Mouse (Mus musculus) heart, postnatal 4 days (tissue): ENCODE data around the gene Enam. TPM values are rescaled to one million over a fixed set of nuclear protein-coding genes. Genes with fewer than 3 reads are reported as not detected.
"Not testable (repeated sequence)": the region's sequence is repeated elsewhere in the genome, so short reads cannot be mapped to it uniquely, and the experiment has no call there.

Experiments used
- DNase-seq: peaks from one replicate; pipeline ENCODE4 v3.0.0; 2021
- total RNA-seq, 2 experiments: library from RNA; stranded (reverse); gene quantifications; 2 replicates each; pipeline ENCODE4 v1.2.3; 2021

The Enam gene
- total RNA-seq, result not detected

DNA sequence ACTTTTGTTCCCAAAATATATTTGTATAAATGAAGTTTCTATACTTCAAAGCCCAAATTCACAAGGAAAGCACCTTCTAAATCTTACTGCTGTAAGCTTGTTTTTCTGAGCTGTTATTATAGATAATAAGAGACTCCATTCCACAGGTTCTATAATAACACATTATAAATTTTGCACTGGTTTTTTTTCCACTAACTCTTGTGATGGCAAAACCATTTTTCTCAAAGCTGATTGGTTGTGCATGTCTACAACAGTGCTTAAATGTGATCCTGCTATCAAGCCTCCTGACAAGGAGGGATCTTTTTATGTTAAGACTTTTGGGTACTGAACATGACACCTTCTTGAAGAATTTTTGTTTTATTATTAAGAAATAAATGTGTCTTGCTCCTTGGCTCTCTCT is at the start of gene Enam:
Gene Enam (plus strand): TSS at position 301 of the 400 bp plus-strand sequence.
- DNase-seq, result no peak

DNA sequence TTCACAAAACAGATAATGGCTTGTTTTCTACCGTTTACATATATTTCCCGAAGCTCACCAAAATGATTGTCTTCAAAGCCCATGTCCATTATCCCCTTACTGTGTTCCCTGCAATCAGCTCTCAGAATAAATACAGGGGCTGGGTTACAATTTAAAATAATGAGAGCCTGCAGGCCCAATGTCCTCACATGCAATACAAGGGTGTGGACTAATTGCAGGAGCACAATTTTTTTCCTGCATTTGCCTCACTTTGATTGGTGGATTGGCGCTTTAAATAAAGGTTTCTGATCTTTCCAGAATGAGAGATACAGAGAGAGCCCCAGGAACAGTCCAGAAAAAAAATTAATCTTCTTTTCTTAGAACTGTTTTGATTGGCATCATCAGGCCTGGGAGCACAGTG is 32.1 kb upstream of the Enam start, which contains the start of gene Ambn:
Gene Ambn (plus strand): TSS at position 301 of the 400 bp plus-strand sequence.
- no peak for DNase-seq

DNA sequence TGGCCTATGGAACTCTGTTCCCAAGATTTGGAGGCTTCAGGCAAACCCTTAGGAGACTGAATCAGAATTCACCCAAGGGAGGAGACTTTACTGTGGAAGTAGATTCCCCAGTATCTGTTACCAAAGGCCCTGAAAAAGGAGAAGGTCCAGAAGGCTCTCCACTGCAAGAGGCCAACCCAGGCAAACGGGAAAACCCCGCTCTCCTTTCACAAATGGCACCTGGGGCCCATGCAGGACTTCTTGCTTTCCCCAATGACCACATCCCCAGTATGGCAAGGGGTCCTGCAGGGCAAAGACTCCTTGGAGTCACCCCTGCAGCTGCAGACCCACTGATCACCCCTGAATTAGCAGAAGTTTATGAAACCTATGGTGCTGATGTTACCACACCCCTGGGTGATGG is 20.3 kb upstream of the Enam start:
- DNase-seq, result no peak

DNA sequence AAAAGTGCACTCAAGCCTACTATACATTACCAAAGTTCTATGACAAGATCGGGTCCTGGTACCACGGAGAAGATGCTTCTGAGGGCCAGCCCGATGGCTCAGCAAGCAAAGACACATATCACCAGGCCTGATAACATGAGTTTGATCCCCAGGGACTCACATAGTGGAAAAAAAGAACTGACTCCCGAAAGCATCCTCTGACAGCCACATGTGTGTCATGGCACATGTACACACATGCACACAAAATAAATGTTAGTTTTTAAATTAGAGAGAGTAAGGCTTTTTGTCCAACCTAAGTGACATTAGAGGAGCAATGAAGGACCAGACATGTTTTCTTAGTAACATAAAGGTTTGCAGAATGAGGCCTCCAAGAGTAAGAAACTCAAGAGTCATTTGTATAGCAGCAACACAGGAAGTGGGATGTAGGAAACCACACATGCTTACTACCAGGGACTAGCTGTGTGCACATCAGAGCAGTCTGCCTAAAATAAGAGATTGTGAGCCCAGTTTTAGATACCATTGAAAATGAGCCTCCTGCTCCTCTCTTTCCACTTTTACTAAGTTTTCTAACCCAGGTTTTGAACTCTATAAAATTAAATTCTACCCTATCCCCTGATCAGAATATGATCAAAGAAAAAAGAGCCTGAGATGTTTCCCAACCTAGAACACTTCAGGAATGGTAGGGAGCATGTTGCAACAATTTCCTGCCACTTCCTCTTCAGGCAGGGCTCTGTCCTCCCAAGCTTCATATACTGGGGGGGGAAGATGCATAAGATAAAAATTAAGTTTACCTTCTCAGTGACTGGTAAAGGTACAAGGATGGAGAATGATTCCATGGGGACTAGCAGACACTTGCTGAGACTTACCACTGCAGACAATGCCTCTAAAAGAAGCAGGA is 18.7 kb upstream of the Enam start:
- DNase-seq, result no peak

DNA sequence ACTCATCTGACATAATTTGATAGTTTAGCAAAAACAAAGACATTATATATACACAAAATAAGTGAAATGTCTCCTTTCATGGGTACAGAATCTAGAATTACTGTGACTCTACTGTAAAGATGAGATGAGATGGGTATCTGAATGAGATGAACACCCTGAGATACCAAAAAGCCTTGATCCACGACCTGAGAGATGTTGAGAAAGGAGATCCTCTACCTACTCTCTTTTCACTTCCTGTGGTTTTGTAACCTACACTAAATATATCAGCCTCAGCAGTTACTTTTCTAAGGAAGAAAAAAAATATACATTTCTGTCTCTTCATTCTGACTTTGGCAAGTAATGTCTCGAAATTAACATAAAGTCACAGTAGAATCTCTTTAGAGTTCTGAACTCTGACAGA is 1.2 kb downstream of the Enam start:
- DNase-seq, result no peak

DNA sequence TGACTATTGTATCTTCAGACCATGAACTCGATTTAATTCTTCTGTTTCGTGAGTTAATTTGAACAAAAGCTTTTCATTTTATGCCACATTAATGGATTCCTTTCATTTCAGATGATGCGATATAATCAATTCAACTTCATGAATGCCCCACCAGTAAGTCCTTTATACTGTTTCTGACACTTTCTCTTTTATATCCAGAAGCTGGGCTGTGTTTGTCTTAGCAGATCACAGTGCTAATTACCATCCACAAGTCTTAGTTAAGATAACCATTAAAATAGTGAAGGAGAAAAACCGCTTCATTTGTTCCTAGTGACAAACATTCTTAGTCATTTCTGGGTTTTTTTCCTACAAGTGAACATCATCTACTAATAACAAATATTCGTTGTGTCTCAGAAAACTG is 3.3 kb downstream of the Enam start:
- no peak for DNase-seq

DNA sequence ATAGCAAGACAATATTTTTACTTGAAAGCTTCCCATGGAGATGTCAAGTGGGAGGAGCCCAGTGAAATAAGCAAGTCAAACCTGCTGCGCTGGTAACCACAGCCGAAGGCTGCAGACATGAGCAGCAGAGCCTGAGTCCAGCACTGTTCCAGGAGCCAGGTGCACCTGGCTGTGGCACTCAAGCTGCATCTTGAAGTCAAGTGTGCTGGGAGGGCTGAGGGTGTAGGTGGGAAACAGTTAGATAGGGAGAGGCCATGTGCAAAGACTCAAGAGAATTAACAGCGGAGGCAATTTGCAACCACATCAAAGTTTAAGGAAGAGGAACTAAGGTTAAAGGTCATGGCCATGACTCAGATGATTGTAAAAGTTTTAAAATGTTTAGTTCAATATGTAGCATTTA is 12.0 kb downstream of the Enam start:
- DNase-seq, result no peak

DNA sequence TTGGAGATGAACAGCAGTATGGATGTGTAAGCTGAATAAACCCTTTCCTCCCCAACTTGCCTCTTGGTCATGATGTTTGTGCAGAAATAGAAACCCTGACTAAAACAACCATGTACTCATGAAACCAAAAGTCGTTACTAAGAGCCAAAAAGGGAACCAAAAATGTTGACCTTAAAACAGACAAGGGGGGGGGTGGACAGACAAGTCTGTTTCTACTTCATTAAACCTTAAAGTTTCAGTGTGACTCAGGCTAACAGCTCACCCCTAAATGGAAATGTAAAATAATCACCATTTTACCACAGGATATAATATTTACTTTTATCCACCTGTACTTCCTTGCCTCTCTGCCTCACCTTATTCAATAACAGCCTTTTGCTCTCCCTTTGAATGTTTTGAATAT is 20.8 kb downstream of the Enam start:
- no peak for DNase-seq

DNA sequence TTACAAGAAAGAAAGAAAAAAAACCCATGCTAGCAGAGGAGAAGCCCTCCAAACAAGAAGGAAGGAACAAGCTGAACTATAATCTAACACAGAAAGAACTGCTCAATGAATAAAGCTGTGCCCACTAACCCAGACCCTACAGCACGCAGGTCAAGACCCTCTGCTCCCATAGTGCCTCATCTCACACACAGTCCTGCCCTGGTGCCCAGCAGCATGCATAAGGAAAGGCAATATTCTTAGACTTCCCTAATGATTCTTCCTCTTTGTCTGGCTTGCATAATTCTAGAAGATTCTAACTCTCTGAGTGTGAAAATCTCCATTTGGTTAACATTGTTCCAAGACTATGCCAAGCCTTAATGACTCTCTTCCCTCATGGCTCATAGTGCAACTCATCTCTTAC is 21.2 kb downstream of the Enam start:
- DNase-seq, result no peak

DNA sequence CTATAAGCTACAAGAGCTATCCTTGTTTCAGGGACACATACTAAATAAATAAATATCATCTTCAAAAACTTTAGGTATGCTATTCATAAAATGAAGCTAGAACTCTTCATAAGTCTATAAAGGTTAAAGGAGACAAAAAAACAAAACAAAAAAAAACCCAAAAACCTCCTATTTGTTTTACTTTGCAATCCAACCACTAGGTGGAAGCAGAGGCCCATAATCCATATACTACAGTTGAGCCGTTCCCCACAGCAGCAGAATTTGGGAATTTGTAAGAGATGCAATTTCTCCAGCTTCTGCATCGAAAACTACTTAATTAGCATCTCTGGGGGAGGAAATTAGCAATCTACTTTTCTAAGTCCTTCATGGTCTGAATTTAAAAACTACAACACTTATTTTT is 31.5 kb downstream of the Enam start:
- DNase-seq, result peak; percentile 42

DNA sequence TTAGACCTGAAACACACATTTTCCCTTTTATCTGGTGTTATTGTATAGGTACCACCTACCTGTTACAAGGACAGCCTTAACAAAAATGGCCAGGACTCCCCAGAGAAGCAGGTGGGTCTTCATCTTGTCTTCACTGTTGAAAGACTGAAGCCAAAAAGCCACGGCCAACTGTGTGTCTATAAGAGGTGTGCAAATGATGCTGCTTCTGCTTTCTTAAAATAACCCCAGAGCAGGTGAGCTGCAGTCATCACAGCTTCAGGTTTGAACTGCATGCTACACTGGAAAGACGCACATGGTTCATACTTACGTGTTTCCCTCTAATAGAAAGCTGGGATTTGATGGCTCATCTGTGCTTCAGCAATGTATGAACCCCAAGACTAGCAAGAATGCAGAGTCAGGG is 39.9 kb downstream of the Enam start, which contains the start of gene Jchain:
Gene Jchain (minus strand): TSS at position 235 of the 400 bp plus-strand sequence.
- DNase-seq, result no peak

DNA sequence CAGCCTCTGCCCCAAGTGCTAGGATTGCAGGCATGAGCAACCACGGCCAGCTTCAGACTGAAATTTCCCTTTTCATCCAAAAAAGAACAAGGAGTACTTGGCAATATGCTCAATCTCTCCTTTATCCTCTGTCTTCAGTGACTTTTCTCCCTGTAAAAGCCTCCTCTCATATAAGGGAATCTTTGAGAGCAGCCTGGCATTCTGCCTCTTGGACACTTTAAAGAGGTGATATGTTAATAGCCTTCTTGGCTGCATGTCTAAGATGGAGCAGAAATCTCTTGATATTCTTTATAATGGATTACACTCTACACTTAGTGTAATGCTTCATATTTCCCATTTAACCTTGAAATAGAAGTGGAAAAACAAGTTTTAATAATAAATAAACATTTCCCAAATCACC is 43.1 kb downstream of the Enam start:
- no peak for DNase-seq

DNA sequence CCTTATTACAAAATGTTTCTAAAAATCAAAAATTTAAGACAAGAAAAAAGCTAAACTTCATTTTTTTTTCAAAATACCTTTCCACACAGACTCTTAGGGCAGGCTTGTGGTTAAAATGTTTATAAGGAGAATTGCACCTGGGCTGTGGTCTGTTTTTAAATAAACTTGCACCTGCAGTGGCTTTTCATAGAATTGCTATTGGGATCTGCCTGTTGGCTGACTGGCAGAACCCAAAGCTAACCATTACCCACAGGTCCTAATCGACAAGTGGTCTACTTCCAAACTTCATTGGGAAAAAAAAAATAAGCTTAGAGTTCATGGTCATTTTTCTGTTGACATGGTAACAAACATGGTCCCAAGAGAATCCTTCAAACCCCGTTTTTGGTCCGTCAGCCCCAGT is 46.9 kb downstream of the Enam start:
- no peak for DNase-seq

DNA sequence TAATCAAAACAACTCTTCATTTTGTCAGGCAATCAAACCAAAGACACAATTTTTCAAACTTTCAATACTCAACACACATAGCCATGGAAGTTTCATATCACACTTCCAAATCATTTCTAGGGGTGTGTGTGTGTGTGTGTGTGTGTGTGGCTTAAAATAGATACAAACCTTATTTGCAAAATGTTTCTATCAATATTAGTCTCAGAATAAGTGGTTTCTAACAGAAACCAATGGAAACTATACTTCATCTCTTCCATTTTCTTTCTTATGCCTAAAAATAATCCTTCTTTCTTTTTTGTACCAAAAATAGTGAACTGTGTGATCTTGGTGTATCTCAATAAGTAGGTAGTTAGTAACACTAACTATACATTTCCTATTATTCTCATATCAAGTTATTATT is 53.1 kb downstream of the Enam start:
- DNase-seq, result no peak

DNA sequence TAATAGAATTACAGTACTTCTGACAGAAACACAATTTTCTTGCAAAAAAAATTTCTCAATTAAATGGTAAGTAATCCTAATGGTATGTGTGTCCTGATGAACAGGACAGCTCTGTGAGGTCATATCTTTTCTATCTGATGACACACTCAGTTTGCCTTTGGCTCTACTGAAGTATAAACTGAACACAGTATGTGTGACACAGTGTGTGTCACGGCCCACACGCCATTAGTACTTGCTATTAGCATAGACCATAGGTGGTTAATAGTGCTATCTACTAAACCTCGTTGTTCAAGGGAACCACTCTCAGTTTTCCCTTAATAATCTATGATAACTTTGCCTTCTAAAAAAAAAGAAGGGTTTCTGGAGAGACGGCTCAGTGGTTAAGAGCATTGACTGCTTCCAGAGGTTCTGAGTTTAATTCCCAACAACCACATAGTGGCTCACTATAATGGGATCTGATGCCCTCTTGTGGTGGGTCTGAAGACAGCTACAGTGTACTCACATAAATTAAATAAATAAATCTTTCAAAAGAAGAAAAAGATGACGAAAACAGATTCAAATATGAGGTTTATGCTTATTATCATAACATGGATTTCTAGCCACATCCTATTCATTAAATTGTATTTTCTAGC is 55.0 kb downstream of the Enam start:
- DNase-seq, result peak; percentile 68

DNA sequence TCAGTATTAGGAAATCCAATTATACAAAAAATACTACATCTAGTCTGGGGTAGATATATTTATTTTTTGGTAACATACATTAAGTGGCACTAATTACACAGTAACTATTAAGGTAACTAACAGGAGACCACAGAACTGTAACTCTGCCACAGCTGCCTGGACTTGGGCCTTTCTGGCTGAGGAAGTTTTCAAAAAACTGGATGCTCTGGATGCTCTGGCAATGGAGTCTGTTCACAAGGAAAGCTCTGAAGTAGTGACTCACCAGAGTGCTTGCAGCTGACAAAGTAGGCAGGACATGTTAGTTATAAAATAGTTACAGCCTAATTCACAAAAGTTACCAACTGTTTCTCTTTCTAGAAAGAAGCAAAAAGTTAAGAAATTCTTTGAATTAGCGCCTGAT is 56.6 kb downstream of the Enam start:
- not testable (repeated sequence) for DNase-seq

DNA sequence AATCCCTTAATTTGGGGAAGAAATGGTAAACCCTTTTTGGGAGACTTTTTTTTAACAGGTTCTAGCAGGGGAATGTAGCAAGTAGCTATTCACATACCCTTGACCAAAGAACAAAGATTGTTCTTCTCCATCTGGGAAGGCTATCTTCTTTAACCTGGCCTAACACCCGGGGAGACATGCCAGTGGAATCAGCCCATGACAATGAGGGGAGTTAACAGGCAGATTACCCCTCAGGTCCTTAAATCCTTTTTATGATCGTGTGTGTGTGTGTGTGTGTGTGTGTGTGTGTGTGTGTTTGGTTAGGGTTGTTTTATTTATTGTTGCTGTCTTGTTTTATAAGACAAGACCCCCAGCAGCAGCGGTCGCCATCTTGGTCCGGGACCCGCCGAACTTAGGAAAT is 57.8 kb downstream of the Enam start:
- no peak for DNase-seq

DNA sequence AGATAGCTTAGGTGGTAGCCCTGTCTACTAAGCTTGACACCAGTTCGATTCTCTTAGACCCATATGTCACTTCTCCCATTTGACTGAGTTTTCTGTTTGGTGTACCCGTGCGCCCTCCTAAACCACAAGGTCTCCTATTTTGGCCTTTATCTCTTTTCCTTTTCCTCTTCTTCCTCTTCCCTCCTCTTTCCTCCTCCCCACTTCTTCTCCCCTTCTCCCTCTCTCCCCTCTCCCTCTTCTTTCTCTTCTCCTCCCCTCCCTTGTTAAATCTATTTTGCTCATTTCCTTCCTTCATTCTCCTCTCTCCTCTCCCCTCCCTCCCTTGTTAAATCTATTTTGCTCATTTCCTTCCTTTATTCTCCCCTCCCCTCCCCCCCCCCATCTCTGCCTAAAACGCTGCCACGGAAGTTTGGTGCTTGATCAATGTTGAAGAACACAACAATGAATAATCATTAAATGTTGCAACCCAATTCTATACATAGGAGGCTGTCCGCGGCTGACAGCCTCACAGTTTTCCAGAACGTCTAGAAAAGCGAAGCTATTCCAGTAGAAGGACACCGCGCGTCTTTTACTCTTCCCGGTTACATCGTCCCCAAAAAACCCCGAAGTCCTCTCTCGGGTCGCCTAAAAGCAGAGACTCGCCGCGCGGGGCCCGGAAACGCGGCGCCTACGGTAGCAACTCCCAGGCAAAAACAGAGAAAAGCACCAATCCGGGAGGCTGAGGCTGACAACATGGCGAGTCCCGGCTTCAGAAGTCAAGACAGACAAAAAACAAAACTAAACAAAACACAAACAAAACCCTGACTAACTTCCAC is 65.7 kb downstream of the Enam start:
- DNase-seq, result no peak

DNA sequence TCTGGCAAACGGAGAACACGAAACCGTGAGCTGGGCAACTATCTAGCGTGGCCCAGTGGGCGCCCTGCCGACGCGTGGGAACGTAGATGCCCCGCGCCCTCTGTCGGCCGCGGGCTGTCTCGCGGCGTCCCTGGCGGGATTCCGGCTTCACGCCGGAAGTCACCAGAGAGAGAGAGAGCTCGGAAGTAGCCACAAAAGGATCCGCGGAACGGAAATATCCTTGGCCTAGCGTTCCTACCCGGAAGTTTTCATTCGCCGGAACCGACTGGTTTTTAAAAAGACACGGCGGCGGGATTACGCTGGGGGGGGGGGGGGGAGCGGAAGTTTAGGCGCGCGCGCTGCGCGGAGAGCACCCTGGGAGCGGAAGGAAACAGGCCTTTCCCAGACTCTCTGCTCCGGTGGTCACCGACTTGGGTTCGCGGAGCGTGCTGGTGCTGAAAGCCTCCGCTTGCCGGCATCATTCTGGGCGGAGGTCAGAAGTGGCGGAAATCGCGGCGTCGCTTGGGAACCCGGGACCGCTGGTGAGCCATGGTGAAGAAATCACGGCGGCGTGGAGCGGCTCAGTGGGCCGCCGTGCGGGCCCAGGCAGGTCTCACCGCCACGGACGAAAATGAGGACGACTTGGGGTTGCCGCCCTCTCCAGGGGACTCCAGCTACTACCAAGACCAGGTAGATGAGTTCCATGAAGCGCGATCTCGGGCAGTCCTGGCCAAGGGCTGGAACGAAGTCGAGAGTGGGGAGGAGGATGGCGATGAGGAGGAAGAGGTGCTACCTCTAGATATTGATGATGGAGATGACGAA is 66.5 kb downstream of the Enam start, which contains the start of gene Utp3:
Gene Utp3 (plus strand): TSS at position 377 of the 801 bp plus-strand sequence.
- peak; percentile 98 for DNase-seq
